23 mouse cellular contexts compared by ENCODE assay signal in the genomic region with DNA sequence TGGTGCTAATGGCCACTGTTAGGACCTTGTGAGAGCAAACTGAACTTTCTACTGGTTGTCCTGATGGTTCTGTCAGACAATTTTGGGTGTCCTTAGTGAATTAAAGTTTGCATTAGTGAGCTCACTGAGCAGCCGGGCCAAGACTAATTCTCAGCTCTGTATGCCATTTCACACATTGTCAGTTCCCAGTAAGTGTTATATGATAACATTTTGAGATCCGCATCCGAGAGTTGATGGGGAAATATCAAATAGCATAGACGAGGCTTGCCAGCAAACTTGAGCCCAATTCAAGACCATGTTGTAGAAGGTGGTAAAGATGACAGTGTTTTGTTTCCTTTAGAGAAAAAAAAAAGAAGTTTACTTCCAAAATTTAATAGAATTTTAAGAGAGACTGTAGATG.
"Had no signal": no experiment of that assay in that cellular context is flagged by ENCODE, and none has a peak within 500 bp of the region (broad histone marks: within the 10 kb centered on the region; RNA-seq: fewer than 3 reads in every experiment).

No protein-coding gene starts in this region.

- H3K4me1 ChIP-seq: heart, embryonic 10.5 days; heart, embryonic 12.5 days; hindbrain, embryonic 15.5 days; kidney, embryonic 15.5 days; limb, embryonic 10.5 days; limb, embryonic 12.5 days; liver, embryonic 12.5 days had no signal

- H3K4me3 ChIP-seq: heart, embryonic 10.5 days; heart, embryonic 12.5 days; hindbrain, embryonic 13.5 days; hindbrain, embryonic 15.5 days; kidney, embryonic 15.5 days; left cerebral cortex, adult 2 months; limb, embryonic 10.5 days; limb, embryonic 12.5 days; liver, embryonic 12.5 days had no signal

- H3K9ac ChIP-seq: heart, embryonic 12.5 days; hindbrain, embryonic 13.5 days; hindbrain, embryonic 15.5 days; kidney, embryonic 15.5 days; limb, embryonic 12.5 days; liver, embryonic 12.5 days; liver, embryonic 14.5 days had no signal

- DNase-seq: gastrocnemius, postnatal 14 days; gastrocnemius, postnatal 36 days; heart, adult 18-20 months; heart, postnatal 10 days; kidney, adult 11 months; kidney, adult 2 months; kidney, adult 9 months; kidney, postnatal 14 days; kidney, postnatal 36 days; layer of hippocampus, adult 9-11 months had no signal

- H3K27ac ChIP-seq: heart, embryonic 10.5 days; hindbrain, embryonic 13.5 days; hindbrain, embryonic 15.5 days; hindbrain, postnatal 0 days; kidney, embryonic 15.5 days; kidney, postnatal 0 days; left cerebral cortex, adult 2 months; limb, embryonic 10.5 days; limb, embryonic 12.5 days; liver, embryonic 12.5 days; liver, embryonic 14.5 days had no signal

- ATAC-seq: hindbrain, postnatal 0 days; intestine, embryonic 16.5 days; liver, embryonic 12.5 days had no signal

- H3K27me3 ChIP-seq: heart, embryonic 12.5 days; hindbrain, embryonic 13.5 days; hindbrain, embryonic 15.5 days; kidney, embryonic 15.5 days; liver, embryonic 12.5 days had no signal

- H3K4me2 ChIP-seq: heart, embryonic 12.5 days; hindbrain, embryonic 13.5 days; hindbrain, embryonic 15.5 days; kidney, embryonic 15.5 days; limb, embryonic 12.5 days; liver, embryonic 12.5 days had no signal

- H3K36me3 ChIP-seq: heart, embryonic 10.5 days; heart, embryonic 12.5 days; hindbrain, embryonic 13.5 days; hindbrain, embryonic 15.5 days; kidney, embryonic 15.5 days; limb, embryonic 10.5 days; limb, embryonic 12.5 days; liver, embryonic 12.5 days had no signal

- H3K9me3 ChIP-seq: heart, embryonic 10.5 days; heart, embryonic 12.5 days; hindbrain, embryonic 13.5 days; hindbrain, embryonic 15.5 days; kidney, embryonic 15.5 days; limb, embryonic 10.5 days; limb, embryonic 12.5 days; liver, embryonic 12.5 days had no signal
